Mouse (Mus musculus) erythroblast, adult 5-6 weeks (primary cell): ENCODE measurements around the gene Sh3d21. TPM values are rescaled to one million over a fixed set of nuclear protein-coding genes. Genes with fewer than 3 reads are reported as not detected.

Source experiments
- ATAC-seq: replicated peaks from 2 replicates; pipeline ENCODE4 v1.8.0; 2016; ENCODE audit warnings: moderate number of reproducible peaks, mild to moderate bottlenecking, moderate TSS enrichment, inconsistent platforms; ENCODE audit not compliant: poor library complexity, low FRiP score, severe bottlenecking
- total RNA-seq, 2 experiments: library from RNA; stranded (forward) in 1 of 2; stranded (reverse) in 1 of 2; fragments of 150-400 nt in 1 of 2; fragments of 200-764, 138-1000 nt in 1 of 2; gene quantifications; 2 replicates each; pipeline versions ENCODE4 v1.2.3 to v1.2.4; 2015 to 2017; ENCODE audit warnings: low replicate concordance in 2 of 2

Gene Sh3d21
- total RNA-seq, 2 experiments from 2014 or later: 0.09 TPM; not detected in 1

DNA sequence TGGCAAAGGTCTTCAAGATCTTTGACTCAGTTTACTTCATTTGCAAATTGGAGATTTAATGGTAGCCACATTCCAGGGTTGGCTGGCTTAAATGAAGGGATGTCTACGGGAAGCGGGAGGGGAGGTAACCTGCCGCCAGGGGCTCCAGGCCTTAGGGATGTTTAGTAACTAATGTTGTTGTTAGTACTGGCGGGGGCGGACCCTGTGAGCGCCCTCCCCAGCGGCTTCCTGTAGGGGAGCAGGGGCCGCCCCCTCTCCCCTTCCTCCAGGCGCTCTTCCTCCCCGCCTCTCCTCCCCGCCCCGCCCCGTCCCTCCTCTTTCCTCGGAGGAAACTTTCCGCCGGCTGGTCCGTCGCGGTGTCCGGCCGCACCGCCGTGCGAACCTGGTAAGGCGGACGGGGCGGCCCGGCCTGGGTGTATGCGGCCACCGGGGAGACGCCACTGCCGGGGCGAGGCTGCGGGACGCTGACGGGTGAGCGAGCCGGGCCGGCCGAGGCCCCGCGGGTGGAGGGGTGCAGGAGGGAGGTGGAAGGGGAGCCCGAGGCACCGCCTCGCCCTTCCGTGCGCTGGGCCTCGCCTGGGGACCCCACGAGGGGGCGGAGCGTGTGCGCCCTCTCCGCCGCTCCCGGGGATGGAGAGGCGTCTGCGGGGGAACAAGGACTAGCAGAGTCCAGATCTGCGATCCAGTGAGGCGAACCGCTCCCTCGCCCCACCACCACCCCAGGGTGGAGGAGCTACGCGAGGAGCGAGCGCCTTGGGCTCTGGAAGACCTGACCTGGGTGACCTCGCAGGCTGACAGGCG lies 14.9 kb downstream of the Sh3d21 start:
- ATAC-seq: 0 out of 2 replicates have a peak, but pooled peaks have one; percentile 7

DNA sequence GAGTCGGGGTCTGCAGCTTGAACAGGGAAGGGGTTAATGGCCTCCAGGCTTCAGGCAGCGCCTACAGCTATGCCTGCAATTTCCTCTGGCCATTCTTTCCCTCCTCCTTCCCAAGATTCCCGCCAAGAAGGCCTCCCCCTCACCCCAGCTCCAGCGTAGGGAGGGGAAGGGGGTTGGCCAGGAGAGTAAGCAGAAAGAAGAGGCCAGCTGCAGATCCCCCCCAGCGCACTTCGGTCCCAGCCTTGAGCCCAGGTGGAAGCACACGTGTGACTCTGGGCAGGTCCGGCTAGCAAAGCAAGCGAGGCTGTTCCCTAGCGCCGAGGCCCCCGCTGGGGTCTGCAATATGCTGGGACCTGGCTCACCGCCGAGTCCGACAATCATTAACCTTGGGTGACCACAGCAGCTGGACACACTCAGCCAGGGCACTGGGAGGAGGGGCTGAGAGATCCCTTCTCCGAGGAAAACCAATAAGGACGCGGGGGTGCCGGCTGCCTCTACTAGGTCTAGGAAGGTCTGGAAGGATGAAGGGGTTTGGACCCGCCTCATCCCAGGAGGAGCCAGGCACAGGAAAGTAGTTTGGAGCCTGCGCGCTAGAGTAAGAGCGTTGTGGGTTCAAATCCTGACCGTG lies 15.6 kb downstream of the Sh3d21 start, which contains the start of gene Eva1b:
Gene Eva1b, plus strand, starts transcription at position 212 of the 628 bp plus-strand sequence.
- ATAC-seq: no peak

DNA sequence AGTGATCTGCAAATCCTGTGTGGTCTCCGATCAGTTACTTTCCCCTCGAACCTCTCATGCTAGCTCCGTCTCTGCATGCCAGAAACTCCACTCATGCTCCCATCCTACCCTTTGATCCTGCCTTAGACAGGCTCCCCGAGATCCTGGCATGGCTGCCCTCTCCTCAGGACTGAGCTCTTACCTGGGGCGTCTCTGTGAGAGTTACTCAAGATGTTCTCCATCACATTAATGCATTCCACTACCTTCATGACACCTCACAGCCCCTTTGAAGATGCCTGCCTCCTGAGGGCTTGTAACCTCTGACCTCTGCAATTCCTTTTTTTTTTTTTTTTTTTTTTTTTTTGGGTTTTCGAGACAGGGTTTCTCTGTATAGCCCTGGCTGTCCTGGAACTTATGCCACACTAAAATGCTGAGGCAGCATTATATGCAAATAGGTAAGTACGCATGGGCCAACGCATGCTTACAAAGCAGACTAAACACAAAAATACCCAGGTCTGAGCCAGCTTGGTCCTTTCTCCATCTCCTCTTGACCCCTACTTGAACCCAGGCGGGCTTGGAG lies 16.2 kb downstream of the Sh3d21 start:
- no peak for ATAC-seq

DNA sequence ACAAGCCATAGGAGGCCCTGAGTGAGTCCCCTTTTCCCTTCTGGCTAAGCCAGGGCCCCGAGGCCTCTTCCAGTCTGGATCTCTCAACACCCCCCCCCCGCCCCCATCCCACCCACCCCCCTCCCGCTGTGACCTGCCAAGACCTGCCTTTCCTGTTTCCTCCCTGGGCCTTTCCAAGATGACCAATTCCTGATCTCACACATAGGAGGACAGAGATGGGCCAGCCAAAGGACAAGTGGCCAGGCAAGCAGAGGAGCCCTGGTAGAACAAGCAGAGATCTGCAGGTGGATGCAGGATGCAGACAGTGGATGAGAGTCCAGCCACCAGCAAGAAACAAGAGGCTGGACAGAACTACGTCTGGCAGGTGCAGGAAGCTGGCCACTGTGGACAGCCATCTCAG lies 17.9 kb downstream of the Sh3d21 start:
- ATAC-seq: no peak

DNA sequence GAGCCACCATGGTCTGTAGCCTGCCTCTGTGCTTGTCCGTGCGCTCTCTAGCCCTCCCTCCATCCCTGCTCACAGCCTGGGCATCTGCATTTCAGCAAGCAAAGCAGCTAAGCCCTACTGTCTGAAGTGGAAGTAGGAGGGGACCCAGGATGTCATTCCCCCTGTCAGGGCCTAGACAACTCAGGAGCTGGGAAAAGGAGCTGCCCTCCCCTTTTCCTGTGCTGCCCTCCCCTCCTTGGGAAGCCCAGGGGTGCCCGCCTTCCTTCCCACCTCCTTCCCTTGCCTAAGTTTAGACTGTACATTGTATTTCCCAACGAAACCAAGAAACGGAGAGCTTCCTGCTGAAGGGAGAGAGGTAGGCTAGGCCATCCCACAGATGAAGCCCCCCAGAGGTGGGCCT lies 22.3 kb downstream of the Sh3d21 start:
- ATAC-seq: no peak

DNA sequence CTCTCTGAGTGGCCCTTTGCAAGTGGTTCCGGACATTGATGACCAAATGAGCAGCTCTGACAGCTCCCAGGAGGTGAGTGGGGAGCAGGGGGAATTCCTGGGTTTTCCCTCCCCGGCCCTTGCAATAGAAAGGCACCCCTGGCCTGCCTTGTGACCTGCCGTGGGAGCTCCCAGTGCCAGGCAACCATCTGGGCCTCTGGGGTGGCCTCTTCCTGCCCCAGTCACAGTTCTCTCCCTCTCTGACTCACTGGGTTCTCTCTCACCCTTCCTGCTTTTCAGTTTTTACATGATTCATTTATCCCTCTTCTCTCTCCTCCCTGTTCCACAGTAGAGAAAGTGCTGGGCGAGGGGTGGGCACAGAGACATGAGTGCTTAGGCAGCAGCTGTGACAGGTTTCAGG lies 25.5 kb downstream of the Sh3d21 start:
- no peak for ATAC-seq

DNA sequence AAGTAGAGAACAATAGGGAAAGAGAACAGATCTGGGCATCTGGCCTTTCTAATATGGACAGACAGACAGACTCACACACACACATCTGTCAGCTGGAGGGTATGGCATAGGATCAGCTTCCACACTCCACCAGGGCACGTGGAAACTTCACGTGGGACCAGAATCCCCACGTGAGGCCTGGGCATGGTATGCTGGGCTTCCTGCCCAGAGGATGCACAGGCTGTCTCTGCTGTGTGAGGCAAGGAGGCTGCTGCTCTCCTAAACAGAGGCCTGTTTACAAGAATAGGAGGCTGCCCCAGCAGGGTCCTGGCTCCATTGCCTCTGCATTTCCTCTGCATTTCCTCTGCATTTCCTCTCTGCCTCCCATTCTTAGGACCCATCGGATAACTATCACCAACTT lies 28.7 kb downstream of the Sh3d21 start:
- ATAC-seq: no peak

DNA sequence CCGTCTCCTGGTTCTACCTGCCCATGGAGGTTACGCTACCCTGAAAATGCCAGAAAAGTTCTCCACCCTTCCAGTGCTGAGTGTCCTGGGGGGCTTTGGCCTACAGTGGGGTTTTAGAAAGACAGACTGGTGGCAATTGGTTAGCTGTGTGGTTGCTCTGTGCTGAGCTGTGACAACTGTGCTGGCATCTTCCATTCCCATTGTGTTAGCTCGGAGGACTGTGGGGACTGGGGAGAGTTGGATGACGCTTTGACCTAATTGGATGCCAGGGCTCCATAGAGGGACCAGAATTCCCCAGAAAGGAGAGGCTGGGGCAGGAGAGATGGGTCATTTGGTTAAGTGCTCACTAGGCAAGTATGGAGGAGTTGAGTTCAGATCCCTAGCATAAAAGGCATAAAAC lies 29.1 kb downstream of the Sh3d21 start:
- no peak for ATAC-seq

DNA sequence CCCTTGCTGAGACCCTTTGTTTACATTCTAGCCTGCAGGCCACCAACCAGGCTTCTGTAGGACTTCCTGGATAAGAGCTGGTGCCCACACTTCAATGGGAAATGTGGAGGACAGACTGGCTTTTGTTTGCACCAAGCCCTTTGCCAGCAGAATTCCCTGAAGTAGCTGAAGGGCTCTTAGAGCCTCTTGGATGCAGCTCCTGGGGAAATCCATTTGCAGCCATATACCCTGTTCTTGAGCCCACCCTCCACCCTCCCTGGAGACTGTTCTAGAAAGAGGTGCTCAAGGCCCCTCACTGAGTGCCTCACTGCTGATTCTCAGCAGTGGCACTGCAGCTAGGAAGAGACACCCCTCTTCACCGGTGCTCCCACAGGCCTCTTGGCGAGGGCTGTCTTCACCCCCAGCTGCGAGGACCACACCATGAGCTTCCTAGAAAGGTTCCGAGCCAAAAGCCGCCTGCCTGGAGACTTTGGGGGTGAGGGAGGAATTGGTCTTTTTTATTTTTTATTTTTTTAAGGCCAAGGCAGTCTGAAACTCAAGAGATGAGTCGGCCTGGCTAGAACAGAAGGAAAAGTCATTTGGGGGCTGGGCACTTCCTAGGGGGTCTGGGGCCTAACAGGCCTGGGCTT lies 30.5 kb downstream of the Sh3d21 start:
- ATAC-seq: no peak

DNA sequence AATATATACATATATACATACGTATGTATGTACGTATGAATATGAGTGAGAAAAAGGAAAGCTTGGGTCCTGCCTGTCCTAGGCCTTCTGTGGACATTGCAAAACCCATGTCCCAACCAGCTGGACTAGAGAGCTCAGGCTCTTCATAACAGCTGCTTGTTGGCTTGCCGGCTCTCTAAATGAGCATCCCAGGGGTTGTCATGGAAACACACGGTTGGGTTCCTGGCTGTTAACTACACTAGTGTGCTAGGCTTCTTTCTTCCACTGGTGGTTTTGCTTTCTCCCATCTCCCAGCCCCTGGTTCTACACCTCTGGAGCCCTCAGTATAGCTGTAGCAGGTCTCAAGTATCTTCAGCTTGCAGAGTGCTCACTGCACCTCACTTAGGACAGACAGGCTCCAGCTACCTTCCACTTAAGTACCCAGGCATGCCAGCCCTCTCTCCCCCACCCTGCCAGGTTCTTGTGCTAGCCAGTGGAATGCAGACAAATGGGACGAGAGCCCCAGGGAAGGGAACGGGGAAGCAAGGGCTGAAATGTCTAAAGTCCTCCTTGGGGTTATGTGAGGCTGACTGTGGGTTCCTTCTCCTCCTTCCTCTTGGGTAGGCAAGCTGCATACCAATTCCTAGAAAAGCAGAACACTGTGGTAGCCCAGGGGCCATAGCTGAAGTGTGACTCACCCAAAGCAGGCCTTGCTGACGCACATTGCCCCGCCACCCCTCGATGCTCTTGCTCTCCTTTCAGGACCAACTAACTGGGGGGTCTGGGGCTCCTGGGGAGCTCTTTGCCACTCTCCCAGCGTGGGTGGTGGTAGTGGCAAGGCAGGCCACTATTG lies 31.8 kb downstream of the Sh3d21 start:
- ATAC-seq: no peak

DNA sequence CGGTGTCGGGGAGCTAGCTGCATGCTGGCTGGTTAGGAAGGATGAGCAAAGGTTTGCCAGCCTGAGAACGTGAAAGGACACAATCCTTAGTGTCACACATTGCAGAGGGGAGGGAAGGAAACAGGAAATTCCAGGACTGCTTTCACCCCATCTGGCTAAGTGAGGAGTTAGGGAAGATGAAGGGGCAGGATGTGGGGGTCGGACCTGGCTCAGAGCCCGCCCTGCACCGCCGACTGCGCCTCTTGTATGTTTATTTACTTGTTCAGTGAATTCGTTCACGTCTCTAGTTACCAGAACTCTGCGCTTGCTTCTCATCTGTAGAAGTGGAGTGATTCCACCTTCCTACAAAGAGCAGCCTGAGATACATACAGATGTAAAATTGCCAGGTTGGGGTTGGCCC lies 32.8 kb downstream of the Sh3d21 start:
- ATAC-seq: no peak

DNA sequence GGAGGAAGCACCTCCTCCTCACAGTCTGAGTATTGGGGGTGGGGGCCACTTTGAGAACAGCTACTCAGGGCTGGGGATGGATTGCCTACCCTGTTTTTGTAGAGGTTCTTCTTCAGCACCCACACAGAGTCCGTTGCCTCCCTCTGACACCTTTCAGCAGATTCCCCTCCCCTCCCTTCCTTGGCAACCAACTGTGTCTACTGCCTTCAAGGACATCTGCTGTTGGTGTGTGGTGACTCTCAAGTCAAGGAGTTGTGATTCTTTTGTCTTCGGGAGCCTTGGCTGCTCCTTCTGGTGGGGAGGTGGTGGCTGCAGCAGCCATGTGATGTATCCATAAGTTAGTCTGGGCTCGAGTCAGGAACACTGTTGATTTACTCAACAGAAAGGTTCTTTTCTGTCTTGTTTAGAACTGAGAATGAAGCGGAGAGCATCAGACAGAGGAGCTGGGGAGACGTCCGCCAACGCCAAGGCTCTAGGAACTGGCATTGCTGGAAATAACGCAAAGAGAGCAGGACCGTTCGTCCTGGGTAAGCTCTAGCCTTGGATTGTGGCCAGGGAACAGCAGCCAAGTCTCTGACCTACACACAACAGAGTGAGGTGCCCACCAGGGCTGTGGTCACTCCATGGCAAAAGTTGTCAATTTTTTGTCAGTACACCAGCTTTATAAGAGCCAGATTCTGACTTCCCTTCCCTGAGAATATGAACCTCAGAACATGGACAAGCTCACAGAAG lies 39.8 kb downstream of the Sh3d21 start:
- ATAC-seq: no peak

DNA sequence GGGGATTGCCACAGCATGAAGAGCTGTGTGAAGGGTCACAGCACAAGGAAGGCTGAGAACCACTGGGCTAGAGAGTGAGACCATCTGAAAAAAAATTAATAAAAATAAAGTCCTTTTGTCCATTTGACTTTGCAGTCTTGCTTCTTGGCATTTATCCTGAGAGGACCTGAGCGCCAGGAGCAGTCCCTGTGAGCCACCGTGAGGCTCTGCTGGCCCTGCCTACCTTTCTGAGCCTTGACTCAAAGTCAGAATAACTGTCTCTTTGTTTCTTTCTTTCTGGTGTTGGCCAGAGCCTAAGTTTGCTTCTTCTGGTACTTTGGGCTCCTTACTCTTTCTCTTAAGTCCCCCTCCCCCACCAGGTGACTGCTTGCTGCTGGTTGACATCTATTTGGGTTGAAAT lies 42.8 kb downstream of the Sh3d21 start:
- ATAC-seq: no peak

DNA sequence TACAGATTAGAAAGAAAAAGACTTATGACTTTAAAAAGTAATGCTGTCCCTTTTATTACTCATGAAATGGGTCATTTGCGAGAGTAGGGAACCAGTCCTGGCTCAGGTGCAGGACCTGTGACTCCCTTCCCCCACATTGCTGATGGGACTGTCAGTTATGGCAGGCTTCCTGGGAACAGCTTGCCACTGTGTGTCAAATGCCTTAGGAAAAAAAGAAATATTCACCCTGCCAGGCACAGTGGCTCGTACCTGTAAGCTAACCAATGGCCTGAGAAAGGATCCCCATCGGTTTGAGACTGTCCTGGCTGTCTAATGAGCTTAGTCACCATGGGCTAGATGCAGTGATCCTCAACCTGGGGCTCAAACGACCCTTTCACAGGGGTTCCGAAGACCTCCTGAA lies 43.2 kb downstream of the Sh3d21 start:
- ATAC-seq: no peak

DNA sequence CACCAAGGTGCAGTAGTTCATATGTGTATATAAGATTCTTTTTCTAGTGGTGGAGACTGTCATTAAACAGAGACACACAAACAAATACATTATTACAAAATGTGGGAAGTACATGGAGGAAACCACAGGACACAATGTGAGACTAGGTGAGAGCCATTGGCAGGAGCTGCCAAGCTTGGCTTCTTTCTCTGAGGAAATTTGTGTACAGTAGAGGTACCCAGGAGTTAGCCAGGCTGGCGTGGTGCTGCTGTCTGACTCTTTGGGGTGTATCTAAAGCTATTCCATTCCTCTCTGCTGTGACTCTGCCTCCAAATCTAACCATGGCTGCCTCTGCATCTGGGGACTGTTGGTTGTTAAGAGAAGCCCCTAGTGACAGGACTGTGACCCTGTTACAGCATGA lies 44.2 kb downstream of the Sh3d21 start:
- ATAC-seq: no peak

DNA sequence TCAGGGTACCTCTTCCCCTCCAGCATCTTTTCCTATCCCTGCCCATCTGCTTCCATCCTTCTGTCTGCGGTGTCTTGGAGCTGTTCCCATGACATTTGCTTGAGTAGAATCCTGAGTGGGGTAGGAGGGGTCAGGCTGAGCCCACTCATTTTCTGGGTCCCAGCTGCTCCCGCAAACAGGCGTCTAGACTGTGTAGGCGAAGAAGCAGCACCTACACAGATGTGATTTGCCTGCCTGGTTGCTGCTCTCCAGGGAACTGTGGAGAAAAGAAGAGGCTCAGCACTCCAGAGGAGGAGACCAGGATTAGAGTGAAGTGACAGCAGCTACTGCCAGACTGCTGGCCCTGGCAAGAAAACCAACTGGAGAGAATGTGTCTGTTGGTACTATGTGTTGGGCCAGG lies 44.6 kb downstream of the Sh3d21 start:
- no peak for ATAC-seq

DNA sequence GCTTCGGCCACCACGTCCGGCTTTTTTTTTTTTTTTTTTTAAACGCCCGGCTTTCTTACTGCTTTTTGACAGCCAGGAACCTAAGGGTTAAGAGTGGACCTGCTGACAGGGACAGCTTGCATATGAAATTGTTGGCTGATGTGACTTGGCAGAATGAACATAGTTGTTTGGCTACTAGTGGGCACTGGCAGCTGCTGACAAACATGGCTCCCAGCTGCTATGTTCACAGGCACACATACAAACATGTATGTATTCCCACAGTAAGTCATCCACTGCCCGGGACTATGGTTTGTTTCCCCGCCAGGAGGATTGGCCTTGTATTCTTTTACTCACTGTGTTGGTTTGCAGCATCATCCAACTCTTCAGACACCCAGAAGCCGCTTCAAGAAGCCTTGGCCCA lies 46.2 kb downstream of the Sh3d21 start:
- ATAC-seq: no peak

DNA sequence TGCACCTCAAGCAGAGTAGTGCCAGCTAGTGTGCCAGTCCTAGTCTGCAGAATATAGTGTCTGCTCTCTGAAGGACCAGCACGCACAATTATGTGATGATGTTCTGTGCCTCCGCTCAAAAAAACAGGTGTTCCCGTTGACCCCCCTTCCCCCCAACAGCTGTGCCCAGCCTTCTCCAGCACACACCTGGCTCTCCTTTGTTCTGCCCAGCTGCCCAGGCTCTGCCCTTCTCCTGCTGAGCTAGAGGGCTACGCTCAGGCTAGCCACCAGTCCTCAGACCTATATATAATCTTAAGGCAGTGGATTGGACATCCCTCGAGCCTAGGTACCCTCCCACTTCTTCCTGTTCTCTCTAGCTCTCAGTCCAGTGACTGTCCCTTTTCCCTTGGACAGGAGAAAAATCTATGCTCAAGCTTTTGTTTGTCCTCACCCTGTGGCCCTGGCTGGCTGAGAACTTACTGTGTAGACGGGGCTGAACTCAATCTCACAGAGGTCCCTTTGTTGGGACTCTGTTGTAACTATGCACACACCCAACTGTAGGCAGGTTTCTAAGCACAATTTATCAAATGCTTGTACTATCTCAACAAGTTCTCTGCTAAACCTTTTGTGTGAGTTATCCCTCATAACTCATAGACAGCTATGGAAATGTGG lies 47.3 kb downstream of the Sh3d21 start:
- no peak for ATAC-seq

DNA sequence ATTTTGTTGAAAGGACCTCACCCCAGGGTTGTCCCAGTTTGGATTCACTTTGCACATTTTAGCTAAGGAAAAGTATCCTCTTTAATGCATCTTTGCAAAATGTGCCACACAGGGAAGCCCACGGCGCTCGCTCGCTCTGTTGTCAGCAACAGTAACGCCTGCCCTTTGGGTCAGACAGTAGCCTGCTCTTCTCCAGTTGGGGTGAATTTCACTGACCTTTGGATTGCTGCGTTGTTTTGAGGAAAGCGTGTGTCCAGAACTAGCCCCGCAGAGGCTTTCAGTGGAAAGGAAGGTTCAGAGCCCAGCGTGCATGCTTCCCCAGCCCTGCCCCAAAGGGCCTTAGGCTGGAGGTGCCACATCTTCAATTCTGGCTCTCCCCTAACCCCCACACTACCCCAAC lies 47.9 kb downstream of the Sh3d21 start:
- ATAC-seq: no peak
